Mouse (Mus musculus): ENCODE results near the gene Prtn3. TPM values are rescaled to one million over a fixed set of nuclear protein-coding genes. Genes with fewer than 3 reads are reported as not detected.
"Not testable (repeated sequence)": the region's sequence is repeated elsewhere in the genome, so short reads cannot be mapped to it uniquely, and the experiment has no call there.

Gene Prtn3
- polyA plus RNA-seq, 1 experiment from 2014 or later = 12.3 TPM

DNA sequence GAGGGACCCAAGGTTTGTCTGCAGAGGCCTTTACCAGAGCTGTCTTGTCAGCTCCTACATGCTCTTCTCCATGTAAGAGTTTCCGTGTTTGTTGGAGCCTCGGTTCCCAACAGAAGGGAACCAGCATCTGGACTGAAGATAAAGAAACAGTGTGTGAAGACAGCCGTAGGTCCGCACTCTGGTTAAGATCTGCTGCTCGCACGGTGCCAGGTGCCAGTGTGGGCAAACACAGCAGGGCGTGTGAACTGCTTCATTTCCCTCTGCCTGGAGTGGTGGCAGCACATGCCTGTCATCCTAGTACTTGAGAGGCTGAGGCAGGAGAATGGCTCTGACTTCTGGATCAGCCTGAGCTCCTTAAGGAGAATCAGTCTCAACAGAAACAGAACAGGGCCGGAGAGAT is 2.4 kb upstream of the Prtn3 start:
- H3K27ac ChIP-seq (replicated peaks) = no peak overlapping the region
- H3K4me1 ChIP-seq = peaks cover 41% of the 10 kb centered on the region
- 94% methylated on average over 8 of the region's 8 CpGs for WGBS
- no peaks in the 10 kb centered on the region for H3K9me3 ChIP-seq
- H3K36me3 ChIP-seq (replicated peaks) = peaks cover 55% of the 10 kb centered on the region
- DNase-seq (ENCODE audit: low spot score) = no peak
- H3K27me3 ChIP-seq (replicated peaks; ENCODE audit: low read depth, poor library complexity, severe bottlenecking) = no peaks in the 10 kb centered on the region
- peak overlapping the region; percentile 91 for H3K4me3 ChIP-seq

DNA sequence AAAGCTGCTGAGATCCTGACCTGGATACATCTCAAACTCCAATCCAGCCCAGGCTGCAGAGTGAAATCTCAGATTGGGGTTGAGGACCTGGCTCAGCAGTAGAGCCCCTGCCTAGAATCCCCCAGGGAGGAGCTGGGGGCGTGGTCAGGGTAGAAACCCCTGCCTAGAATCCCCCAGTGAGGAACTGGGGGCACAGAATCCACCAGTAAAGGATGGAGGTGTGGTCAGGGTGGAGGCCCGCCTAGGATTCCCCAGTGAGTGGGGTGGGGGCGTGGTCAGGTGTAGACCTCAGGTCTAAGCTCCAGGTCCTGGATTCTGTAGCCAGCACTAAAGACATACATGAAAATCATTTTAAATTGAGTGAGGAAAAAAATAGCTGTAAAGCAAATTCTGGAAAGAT is 1.4 kb upstream of the Prtn3 start:
- DNase-seq (ENCODE audit: low spot score) = peak; percentile 43
- peak overlapping the region; percentile 98 for H3K27ac ChIP-seq (replicated peaks)
- peaks cover 46% of the 10 kb centered on the region for H3K4me1 ChIP-seq
- H3K36me3 ChIP-seq (replicated peaks) = peaks cover 46% of the 10 kb centered on the region
- H3K9me3 ChIP-seq = no peaks in the 10 kb centered on the region
- H3K4me3 ChIP-seq = peak overlapping the region; percentile 91
- WGBS = 46% methylated on average over 3 of the region's 3 CpGs
- no peaks in the 10 kb centered on the region for H3K27me3 ChIP-seq (replicated peaks; ENCODE audit: low read depth, poor library complexity, severe bottlenecking)

GRCm38 (mm10) chr10:79873313-79873712 is 963 bp upstream of the Prtn3 start:
- 0 out of 2 replicates have a peak, but pooled peaks cover under 1% of the 10 kb centered on the region for H3K27me3 ChIP-seq (replicated peaks; ENCODE audit: low read depth, poor library complexity, severe bottlenecking)
- H3K9me3 ChIP-seq = no peaks in the 10 kb centered on the region
- peaks cover 44% of the 10 kb centered on the region for H3K36me3 ChIP-seq (replicated peaks)
- H3K4me1 ChIP-seq = peaks cover 48% of the 10 kb centered on the region
- 15% methylated on average over 6 of the region's 6 CpGs for WGBS
- DNase-seq (ENCODE audit: low spot score) = no peak
- H3K27ac ChIP-seq (replicated peaks) = peak overlapping the region; percentile 98
- peak overlapping the region; percentile 91 for H3K4me3 ChIP-seq

DNA sequence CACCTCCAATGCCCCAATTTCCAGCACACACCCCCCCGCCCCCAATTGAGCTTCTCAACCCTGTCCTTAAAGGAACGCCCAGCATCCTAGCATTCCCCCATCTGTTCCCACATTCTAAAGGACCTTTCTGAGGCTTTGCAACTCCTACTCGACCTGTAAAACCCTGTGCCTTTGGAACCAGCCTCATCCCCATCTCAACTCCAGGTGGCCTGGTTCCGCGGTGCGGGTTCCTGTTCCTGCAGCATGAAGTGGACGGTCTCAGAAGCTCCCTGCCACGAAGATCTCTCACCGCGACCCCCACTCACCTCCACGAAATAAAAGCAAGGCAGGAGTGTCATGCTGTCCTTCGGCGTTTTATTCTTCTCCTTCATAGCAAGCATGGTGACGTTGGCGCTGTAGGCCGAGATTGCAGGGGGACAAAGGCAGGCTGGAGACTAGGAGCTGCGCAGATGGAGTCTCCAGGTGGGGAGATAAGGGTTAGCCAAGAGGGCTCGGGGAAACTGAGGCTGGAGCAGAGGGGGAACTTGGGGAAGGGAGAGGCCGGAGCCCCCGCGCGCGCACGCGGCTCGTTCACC is 474 bp upstream of the Prtn3 start:
- 2% methylated on average over 26 of the region's 26 CpGs for WGBS
- no peak for DNase-seq (ENCODE audit: low spot score)
- Histone ChIP-seq H3K4me1 (peaks cover 48% of the 10 kb centered on the region), H3K36me3 (replicated peaks) (peaks cover 40% of the 10 kb centered on the region), H3K9me3 (no peaks in the 10 kb centered on the region), H3K4me3 (peak overlapping the region; percentile 91), H3K27me3 (replicated peaks; ENCODE audit: low read depth, poor library complexity, severe bottlenecking) (0 out of 2 replicates have a peak, but pooled peaks cover 4% of the 10 kb centered on the region), H3K27ac (replicated peaks) (peak overlapping the region; percentile 98)

- Histone ChIP-seq H3K4me3 (no peak overlapping the region), H3K4me1 (peaks cover 69% of the 10 kb centered on the region), H3K9me3 (no peaks in the 10 kb centered on the region), H3K27me3 (replicated peaks; ENCODE audit: low read depth, poor library complexity, severe bottlenecking) (peaks cover 33% of the 10 kb centered on the region), H3K36me3 (replicated peaks) (peaks cover 8% of the 10 kb centered on the region), H3K27ac (replicated peaks) (no peak overlapping the region)
- DNase-seq (ENCODE audit: low spot score) = no peak
- WGBS = 45% methylated on average over 1 of the region's 1 CpGs
Measured at GRCm38 (mm10) chr10:79877174-79877573, 2.9 kb downstream of the Prtn3 start.

GRCm38 (mm10) chr10:79877757-79878156 is 3.5 kb downstream of the Prtn3 start:
- H3K9me3 ChIP-seq = no peaks in the 10 kb centered on the region
- H3K4me3 ChIP-seq = no peak overlapping the region
- 55% methylated on average over 12 of the region's 12 CpGs for WGBS
- H3K36me3 ChIP-seq (replicated peaks) = peaks cover 2% of the 10 kb centered on the region; the same call in 1 of the 2 replicates
- no peak for DNase-seq (ENCODE audit: low spot score)
- H3K4me1 ChIP-seq = peaks cover 69% of the 10 kb centered on the region
- H3K27ac ChIP-seq (replicated peaks) = no peak overlapping the region
- H3K27me3 ChIP-seq (replicated peaks; ENCODE audit: low read depth, poor library complexity, severe bottlenecking) = peaks cover 39% of the 10 kb centered on the region

- H3K4me3 ChIP-seq = no peak overlapping the region
- 51% methylated on average over 3 of the region's 3 CpGs for WGBS
- no peak for DNase-seq (ENCODE audit: low spot score)
- no peak overlapping the region for H3K27ac ChIP-seq (replicated peaks)
- no peaks in the 10 kb centered on the region for H3K9me3 ChIP-seq
- H3K27me3 ChIP-seq (replicated peaks; ENCODE audit: low read depth, poor library complexity, severe bottlenecking) = peaks cover 57% of the 10 kb centered on the region
- no peaks in the 10 kb centered on the region for H3K36me3 ChIP-seq (replicated peaks)
- H3K4me1 ChIP-seq = peaks cover 62% of the 10 kb centered on the region
Measured at GRCm38 (mm10) chr10:79879527-79879926, 5.3 kb downstream of the Prtn3 start.

DNA sequence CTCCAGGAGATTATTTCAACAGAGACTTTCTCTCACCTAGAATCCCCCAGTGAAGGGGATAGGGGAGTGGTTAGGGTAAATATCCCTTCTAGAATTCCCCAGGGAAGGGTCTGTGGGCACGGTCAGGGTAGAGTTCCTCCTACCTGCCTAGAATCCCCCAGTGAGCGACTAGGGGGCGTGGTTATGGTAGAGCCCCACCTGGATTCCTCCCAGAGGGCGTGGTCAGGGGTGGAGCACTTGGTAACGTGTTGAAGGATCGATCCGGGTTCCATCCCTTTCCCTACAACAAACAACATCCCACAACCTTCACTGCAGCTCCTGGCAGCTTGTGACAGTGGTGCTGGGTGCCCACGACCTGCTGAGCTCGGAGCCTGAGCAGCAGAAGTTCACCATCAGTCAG is 6.4 kb downstream of the Prtn3 start:
- H3K9me3 ChIP-seq = no peaks in the 10 kb centered on the region
- H3K27ac ChIP-seq (replicated peaks) = no peak overlapping the region
- 13% methylated on average over 9 of the region's 9 CpGs for WGBS
- H3K4me3 ChIP-seq = 0 out of 2 replicates have a peak overlapping the region, but pooled peaks have one; percentile 5
- DNase-seq (ENCODE audit: low spot score) = no peak
- no peaks in the 10 kb centered on the region for H3K36me3 ChIP-seq (replicated peaks)
- peaks cover 53% of the 10 kb centered on the region for H3K4me1 ChIP-seq
- peaks cover 57% of the 10 kb centered on the region for H3K27me3 ChIP-seq (replicated peaks; ENCODE audit: low read depth, poor library complexity, severe bottlenecking)

DNA sequence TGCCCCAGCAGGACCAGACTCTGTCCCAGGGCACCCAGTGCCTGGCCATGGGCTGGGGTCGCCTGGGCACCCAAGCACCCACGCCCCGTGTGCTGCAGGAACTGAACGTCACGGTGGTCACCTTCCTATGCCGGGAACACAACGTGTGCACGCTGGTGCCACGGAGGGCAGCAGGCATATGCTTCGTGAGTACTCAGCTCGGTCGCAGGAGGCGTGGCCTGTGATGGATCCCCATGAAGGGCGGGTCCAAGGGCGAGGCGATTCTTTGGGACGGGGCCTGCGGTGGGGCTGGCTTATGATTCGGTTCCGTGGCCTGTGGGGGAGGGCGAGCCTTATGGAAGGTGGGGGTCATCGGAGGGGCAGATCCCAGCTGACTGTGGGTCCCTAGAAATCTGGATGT is 7.7 kb downstream of the Prtn3 start:
- no peaks in the 10 kb centered on the region for H3K9me3 ChIP-seq
- peaks cover 51% of the 10 kb centered on the region for H3K4me1 ChIP-seq
- no peak overlapping the region for H3K27ac ChIP-seq (replicated peaks)
- peak; percentile 39 for DNase-seq (ENCODE audit: low spot score)
- WGBS = 5% methylated on average over 22 of the region's 22 CpGs
- no peaks in the 10 kb centered on the region for H3K36me3 ChIP-seq (replicated peaks)
- peak overlapping the region; percentile 47 for H3K4me3 ChIP-seq
- H3K27me3 ChIP-seq (replicated peaks; ENCODE audit: low read depth, poor library complexity, severe bottlenecking) = peaks cover 57% of the 10 kb centered on the region

DNA sequence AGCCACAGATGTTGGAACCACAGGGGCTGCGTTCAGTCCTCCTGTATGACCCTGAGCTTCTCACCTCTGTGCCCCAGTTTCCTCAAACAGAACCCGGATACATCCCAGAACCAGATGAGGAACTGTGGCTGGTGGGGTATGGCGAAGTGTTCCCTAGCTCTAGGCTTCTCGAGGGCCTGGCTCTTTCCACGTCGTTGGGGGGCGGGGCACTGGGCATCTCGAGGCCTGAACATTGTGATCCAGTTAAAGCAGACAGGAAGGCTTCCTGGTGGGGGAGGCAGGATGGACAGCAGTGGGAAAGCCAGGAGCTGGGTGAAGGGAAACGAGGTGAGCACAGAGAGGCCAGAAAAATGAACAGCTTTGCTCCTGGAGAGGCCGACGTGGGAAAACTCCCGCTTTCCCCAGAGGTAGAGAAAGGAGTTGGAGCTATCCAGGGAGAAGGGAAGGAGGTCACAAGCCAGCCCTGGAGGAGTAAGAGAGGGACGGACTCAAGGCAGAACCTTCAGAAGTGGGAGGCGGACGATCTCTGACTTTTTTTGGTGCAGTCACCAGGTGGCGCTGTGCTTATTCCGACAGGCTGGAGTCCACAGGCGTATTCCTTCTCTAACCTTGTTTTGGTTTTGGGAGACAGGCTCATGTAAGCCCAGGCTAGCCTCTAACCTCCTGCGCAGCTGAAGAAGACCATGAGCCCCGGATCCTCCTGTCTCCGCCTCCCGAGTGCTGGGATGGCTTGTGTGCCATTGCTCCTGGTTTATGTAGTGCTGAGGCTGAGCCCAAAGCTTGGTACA is 9.2 kb downstream of the Prtn3 start:
- H3K27me3 ChIP-seq (replicated peaks; ENCODE audit: low read depth, poor library complexity, severe bottlenecking) = peaks cover 63% of the 10 kb centered on the region
- no peak overlapping the region for H3K27ac ChIP-seq (replicated peaks)
- peak; percentile 82 for DNase-seq (ENCODE audit: low spot score)
- WGBS = 15% methylated on average over 22 of the region's 22 CpGs
- no peaks in the 10 kb centered on the region for H3K36me3 ChIP-seq (replicated peaks)
- H3K4me1 ChIP-seq = peaks cover 40% of the 10 kb centered on the region
- H3K4me3 ChIP-seq = peak overlapping the region; percentile 16; the same call in 1 of the 2 replicates
- H3K9me3 ChIP-seq = no peaks in the 10 kb centered on the region

DNA sequence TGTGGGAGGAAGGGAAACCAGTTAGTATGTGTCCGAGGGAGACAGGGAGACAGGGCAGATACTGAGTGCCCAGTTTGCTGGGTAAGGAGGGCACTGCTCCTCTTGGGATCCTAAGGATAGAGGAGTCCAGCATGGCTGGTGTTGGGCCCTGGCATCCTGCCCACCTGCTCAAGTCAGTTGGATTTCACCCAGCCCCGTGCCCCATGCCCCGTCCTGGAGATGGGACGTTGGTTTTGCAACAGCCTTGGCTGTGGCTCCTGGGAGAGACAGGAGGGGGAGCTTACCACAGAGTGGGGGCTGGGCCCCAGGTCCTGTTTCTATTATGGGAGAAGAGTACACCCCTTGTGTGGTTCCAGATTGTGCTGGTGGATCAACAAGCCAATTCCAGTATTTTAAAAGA is 10.2 kb downstream of the Prtn3 start:
- Histone ChIP-seq H3K27ac (replicated peaks) (no peak overlapping the region), H3K36me3 (replicated peaks) (no peaks in the 10 kb centered on the region), H3K27me3 (replicated peaks; ENCODE audit: low read depth, poor library complexity, severe bottlenecking) (peaks cover 62% of the 10 kb centered on the region), H3K4me1 (peaks cover 37% of the 10 kb centered on the region), H3K4me3 (no peak overlapping the region), H3K9me3 (no peaks in the 10 kb centered on the region)
- WGBS = 78% methylated on average over 4 of the region's 4 CpGs
- DNase-seq (ENCODE audit: low spot score) = no peak

GRCm38 (mm10) chr10:79884938-79885337 is 10.7 kb downstream of the Prtn3 start:
- DNase-seq (ENCODE audit: low spot score); H3K4me3 ChIP-seq; H3K27ac ChIP-seq (replicated peaks); H3K9me3 ChIP-seq; H3K36me3 ChIP-seq (replicated peaks): not testable (repeated sequence)
- H3K27me3 ChIP-seq (replicated peaks; ENCODE audit: low read depth, poor library complexity, severe bottlenecking) = peaks cover 58% of the 10 kb centered on the region
- WGBS = 77% methylated on average over 3 of the region's 3 CpGs
- H3K4me1 ChIP-seq = peaks cover 32% of the 10 kb centered on the region

DNA sequence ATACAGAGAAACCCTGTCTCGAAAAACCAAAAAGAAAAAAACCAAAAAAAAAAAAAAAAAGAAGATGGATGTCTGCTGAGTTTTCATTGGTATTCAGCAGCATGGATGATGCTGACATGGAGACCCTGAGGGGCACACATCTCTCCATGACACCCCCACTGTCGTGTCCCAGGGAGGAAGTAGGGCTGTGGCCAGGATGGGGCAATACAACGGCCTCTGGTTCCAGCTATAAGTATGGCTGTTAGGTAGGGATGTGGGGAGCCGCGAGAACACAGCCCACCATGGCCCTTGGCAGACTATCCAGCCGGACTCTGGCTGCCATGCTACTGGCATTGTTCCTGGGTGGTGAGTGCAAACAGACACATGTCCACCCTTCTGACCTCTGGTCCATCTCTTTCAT is 11.8 kb downstream of the Prtn3 start, which contains the start of gene Elane:
Gene Elane, plus strand, starts transcription at position 194 of the 400 bp plus-strand sequence.
- no peak for DNase-seq (ENCODE audit: low spot score)
- Histone ChIP-seq H3K27me3 (replicated peaks; ENCODE audit: low read depth, poor library complexity, severe bottlenecking) (peaks cover 52% of the 10 kb centered on the region), H3K36me3 (replicated peaks) (no peaks in the 10 kb centered on the region), H3K27ac (replicated peaks) (no peak within 1 kb of the TSS), H3K4me3 (no peak within 1 kb of the TSS), H3K4me1 (peaks cover 24% of the 10 kb centered on the region), H3K9me3 (no peaks in the 10 kb centered on the region)
- WGBS = 88% methylated on average over 6 of the region's 6 CpGs
